Mouse (Mus musculus) forebrain, embryonic 11.5 days (tissue): ENCODE measurements around the gene Sp7. TPM values are rescaled to one million over a fixed set of nuclear protein-coding genes. Genes with fewer than 3 reads are reported as not detected.
A peak's percentile ranks its signal among the peaks of the same experiment; 100 is the strongest.

ENCODE experiments used
- ATAC-seq: fragments of 200-750 bp; cut with Nextera tagmentation; replicated peaks from 2 replicates; pipeline ENCODE4 v1.8.0; 2017; ENCODE audit warnings: moderate TSS enrichment; ENCODE audit not compliant: low FRiP score
- DNase-seq: peaks from one replicate; pipeline ENCODE4 v3.0.0-alpha.2; 2017; ENCODE audit warnings: low spot score
- H3K27ac ChIP-seq: fragments of 300-500 bp; sonication (generic); 2 replicates; pipeline ENCODE4 v1.5.1; 2014; ENCODE audit warnings: low read depth, low read length
- H3K27me3 ChIP-seq: fragments of 300-500 bp; sonication (generic); 2 replicates; pipeline ENCODE4 v1.6.1; 2014; ENCODE audit warnings: mild to moderate bottlenecking, low read length, mixed read lengths; ENCODE audit not compliant: control insufficient read depth, insufficient read depth
- H3K36me3 ChIP-seq: fragments of 300-500 bp; sonication (generic); 2 replicates; pipeline ENCODE4 v1.6.1; 2014; ENCODE audit warnings: mild to moderate bottlenecking, low read length, moderate library complexity, mixed read lengths; ENCODE audit not compliant: control insufficient read depth, insufficient read depth
- H3K4me1 ChIP-seq: fragments of 300-500 bp; sonication (generic); replicated peaks from 2 replicates; pipeline ENCODE4 v1.6.1; 2014; ENCODE audit warnings: low read length, mixed read lengths; ENCODE audit not compliant: control insufficient read depth, insufficient read depth
- H3K4me2 ChIP-seq: fragments of 300-500 bp; sonication (generic); 2 replicates; pipeline ENCODE4 v1.6.1; 2014; ENCODE audit warnings: low read depth, mild to moderate bottlenecking, low read length, moderate library complexity, mixed read lengths; ENCODE audit not compliant: severe bottlenecking
- H3K4me3 ChIP-seq: fragments of 300-500 bp; sonication (generic); 2 replicates; pipeline ENCODE4 v1.5.1; 2014; ENCODE audit warnings: low read depth, low read length
- H3K9ac ChIP-seq: fragments of 300-500 bp; sonication (generic); 2 replicates; pipeline ENCODE4 v1.6.1; 2014; ENCODE audit warnings: low read length
- H3K9me3 ChIP-seq: fragments of 300-500 bp; sonication (generic); 2 replicates; pipeline ENCODE4 v1.6.1; 2016; ENCODE audit warnings: low read length, mixed read lengths; ENCODE audit not compliant: control insufficient read depth
- WGBS: fragments of 180-500 bp; shearing (Covaris S2); extraction: QIAGEN DNeasy Blood & Tissue Kit; methylation state at CpG from one replicate; pipeline ENCODE4 v1.1.7; 2014; 5-methylcytosine and 5-hydroxymethylcytosine counted together
- polyA plus RNA-seq: library from polyadenylated mRNA; unstranded; fragments of >200 nt; fragmentation: Nextera tagmentation; extraction: Ambion mirVana; gene quantifications from 2 replicates; pipeline ENCODE4 v1.2.1, GENCODE M21; 2014

The Sp7 gene
- polyA plus RNA-seq, 1 experiment from 2014 or later, result 0.52 TPM

GRCm38 (mm10) chr15:102324654-102325473 lies 42.1 kb downstream of the Sp7 start:
- Histone ChIP-seq H3K36me3 (peaks cover 3% of the 10 kb centered on the region; the same call in 1 of the 2 replicates), H3K4me2 (no peak overlapping the region), H3K9me3 (no peaks in the 10 kb centered on the region), H3K4me1 (no peaks in the 10 kb centered on the region; the same call in 1 of the 2 replicates), H3K9ac (no peak overlapping the region), H3K4me3 (no peak overlapping the region), H3K27ac (no peak overlapping the region), H3K27me3 (no peaks in the 10 kb centered on the region)
- WGBS, result 73% methylated on average over 12 of the region's 12 CpGs
- no peak; the same call in 1 of the 2 replicates for ATAC-seq
- no peak for DNase-seq

GRCm38 (mm10) chr15:102316263-102316662 lies 50.7 kb downstream of the Sp7 start:
- 85% methylated on average over 6 of the region's 6 CpGs for WGBS
- Histone ChIP-seq H3K4me3 (no peak overlapping the region), H3K36me3 (peaks cover 14% of the 10 kb centered on the region; the same call in 1 of the 2 replicates)

DNA sequence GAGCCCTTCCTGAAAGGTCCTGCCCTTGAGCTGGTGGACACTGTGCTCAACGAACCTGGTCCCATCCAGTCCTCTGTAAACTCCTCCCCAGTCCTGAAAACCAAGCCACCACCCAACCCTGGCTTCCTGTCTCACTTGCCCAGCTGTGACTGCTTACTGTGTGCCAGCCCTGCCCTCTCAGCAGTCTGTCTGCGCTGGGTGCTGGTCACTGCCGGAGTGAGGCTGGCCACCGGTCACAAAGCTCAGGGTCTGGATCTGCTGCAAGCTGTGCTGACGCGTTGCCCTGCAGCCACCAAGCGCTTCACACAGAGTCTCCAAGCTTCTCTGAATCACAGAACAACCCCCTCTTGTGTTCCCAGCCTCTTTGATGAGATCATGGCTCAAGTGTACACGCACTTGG lies 51.7 kb downstream of the Sp7 start:
- no peak overlapping the region for H3K4me2 ChIP-seq
- no peak overlapping the region for H3K27ac ChIP-seq
- H3K4me1 ChIP-seq, result no peaks in the 10 kb centered on the region
- peaks cover 11% of the 10 kb centered on the region; the same call in 1 of the 2 replicates for H3K36me3 ChIP-seq
- ATAC-seq (no peak), DNase-seq (peak; percentile 49)
- H3K9ac ChIP-seq, result no peak overlapping the region
- H3K9me3 ChIP-seq, result no peaks in the 10 kb centered on the region
- WGBS, result 93% methylated on average over 8 of the region's 8 CpGs
- no peaks in the 10 kb centered on the region for H3K27me3 ChIP-seq
- H3K4me3 ChIP-seq, result no peak overlapping the region

More at GRCm38 (mm10) chr15:102316263-102316662, 50.7 kb downstream of the Sp7 start:
- H3K27ac ChIP-seq, result no peak overlapping the region
- H3K4me1 ChIP-seq, result no peaks in the 10 kb centered on the region
- H3K9me3 ChIP-seq, result no peaks in the 10 kb centered on the region
- peak; percentile 55 for DNase-seq
- H3K27me3 ChIP-seq, result no peaks in the 10 kb centered on the region
- H3K9ac ChIP-seq, result no peak overlapping the region
- ATAC-seq, result no peak
- no peak overlapping the region for H3K4me2 ChIP-seq

GRCm38 (mm10) chr15:102311489-102311888 lies 55.5 kb downstream of the Sp7 start:
- H3K27me3 ChIP-seq, result no peaks in the 10 kb centered on the region
- no peaks in the 10 kb centered on the region for H3K4me1 ChIP-seq
- peaks cover 5% of the 10 kb centered on the region; the same call in 1 of the 2 replicates for H3K36me3 ChIP-seq
- no peak for DNase-seq
- H3K27ac ChIP-seq, result no peak overlapping the region
- no peak for ATAC-seq
- no peak overlapping the region for H3K4me3 ChIP-seq
- no peak overlapping the region for H3K4me2 ChIP-seq
- no peak overlapping the region for H3K9ac ChIP-seq
- H3K9me3 ChIP-seq, result no peaks in the 10 kb centered on the region

- ATAC-seq (no peak), DNase-seq (no peak)
- Histone ChIP-seq H3K4me2 (no peak overlapping the region), H3K36me3 (peaks cover 12% of the 10 kb centered on the region), H3K27me3 (no peaks in the 10 kb centered on the region), H3K4me1 (no peaks in the 10 kb centered on the region), H3K9ac (no peak overlapping the region), H3K9me3 (no peaks in the 10 kb centered on the region), H3K4me3 (no peak overlapping the region), H3K27ac (no peak overlapping the region)
- WGBS, result 91% methylated on average over 10 of the region's 10 CpGs
These were observed 56.7 kb downstream of the Sp7 start for GRCm38 (mm10) chr15:102310074-102310845.

DNA sequence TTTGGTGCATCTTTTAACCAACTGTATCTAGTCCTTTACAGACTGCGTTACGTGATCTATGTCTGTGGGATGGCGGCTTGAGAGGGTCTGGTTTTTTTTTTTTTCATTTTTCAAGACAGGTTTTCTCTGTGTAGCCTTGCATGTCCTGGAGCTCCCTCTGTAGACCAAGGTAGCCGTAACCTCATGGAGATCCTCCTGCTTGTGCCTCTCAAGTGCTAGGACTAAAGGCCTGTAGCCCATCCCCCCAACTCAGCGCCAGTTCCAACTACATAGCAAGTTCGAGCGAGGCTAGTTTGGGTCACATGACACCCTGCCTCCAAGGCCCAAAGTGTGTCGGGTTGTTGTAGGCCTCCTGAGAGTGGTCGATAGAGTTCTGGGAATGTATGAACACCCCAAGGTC lies 58.3 kb downstream of the Sp7 start:
- ATAC-seq, result no peak
- Histone ChIP-seq H3K4me3 (no peak overlapping the region), H3K27me3 (no peaks in the 10 kb centered on the region), H3K9ac (no peak overlapping the region), H3K36me3 (peaks cover 11% of the 10 kb centered on the region), H3K27ac (no peak overlapping the region), H3K9me3 (no peaks in the 10 kb centered on the region), H3K4me1 (no peaks in the 10 kb centered on the region), H3K4me2 (no peak overlapping the region)
- 90% methylated on average over 9 of the region's 9 CpGs for WGBS
- DNase-seq, result no peak

Other genes with a start within 250 kb of the Sp7 start
- 12.0 and 12.1 TPM in 2 replicates for gene Spryd3, start 230.9 kb downstream of the Sp7 start, polyA plus RNA-seq
- gene Igfbp6, start 222.8 kb downstream of the Sp7 start, polyA plus RNA-seq, result 0.33 TPM in 1 of 2 replicates, not detected in the other
- gene Soat2, start 216.7 kb downstream of the Sp7 start, polyA plus RNA-seq, result not detected in 2 replicates
- gene Zfp740, start 163.9 kb downstream of the Sp7 start, polyA plus RNA-seq, result 79.8 and 80.7 TPM in 2 replicates
- 38.2 and 39.2 TPM in 2 replicates for gene Csad, start 162.5 kb downstream of the Sp7 start, polyA plus RNA-seq
- gene Itgb7, start 135.2 kb downstream of the Sp7 start, polyA plus RNA-seq, result 0.76 and 1.1 TPM in 2 replicates
- 19.3 and 19.7 TPM in 2 replicates for gene Rarg, start 109.7 kb downstream of the Sp7 start, polyA plus RNA-seq
- gene Gm9918, start 96.6 kb downstream of the Sp7 start, polyA plus RNA-seq, result 0.21 and 0.48 TPM in 2 replicates
- 55.6 and 64.7 TPM in 2 replicates for gene Mfsd5, start 87.7 kb downstream of the Sp7 start, polyA plus RNA-seq
- 58.3 and 60.3 TPM in 2 replicates for gene Espl1, start 70.9 kb downstream of the Sp7 start, polyA plus RNA-seq
- gene Pfdn5, start 41.1 kb downstream of the Sp7 start, polyA plus RNA-seq, result 357 and 374 TPM in 2 replicates
- gene Myg1, start 35.5 kb downstream of the Sp7 start, polyA plus RNA-seq, result 113 and 124 TPM in 2 replicates
- gene Aaas, start 16.4 kb downstream of the Sp7 start, polyA plus RNA-seq, result 103 and 114 TPM in 2 replicates
- gene Sp1, start 39.0 kb upstream of the Sp7 start, polyA plus RNA-seq, result 12.2 and 12.5 TPM in 2 replicates
- 1.0 TPM in 1 of 2 replicates, not detected in the other for gene Amhr2, start 78.2 kb upstream of the Sp7 start, polyA plus RNA-seq
- 87.9 and 97.2 TPM in 2 replicates for gene Prr13, start 91.8 kb upstream of the Sp7 start, polyA plus RNA-seq
- 236 and 247 TPM in 2 replicates for gene Pcbp2, start 103.4 kb upstream of the Sp7 start, polyA plus RNA-seq
- gene Gm10337, start 136.5 kb upstream of the Sp7 start, polyA plus RNA-seq, result 15.6 TPM in 1 of 2 replicates, not detected in the other
- 25.4 and 28.4 TPM in 2 replicates for gene Map3k12, start 149.9 kb upstream of the Sp7 start, polyA plus RNA-seq
- gene Tarbp2, start 151.0 kb upstream of the Sp7 start, polyA plus RNA-seq, result 98.9 and 109 TPM in 2 replicates
- gene Npff, start 157.8 kb upstream of the Sp7 start, polyA plus RNA-seq, result 0.80 and 2.1 TPM in 2 replicates